8 mouse cellular contexts compared by ENCODE assay signal in the genomic region with DNA sequence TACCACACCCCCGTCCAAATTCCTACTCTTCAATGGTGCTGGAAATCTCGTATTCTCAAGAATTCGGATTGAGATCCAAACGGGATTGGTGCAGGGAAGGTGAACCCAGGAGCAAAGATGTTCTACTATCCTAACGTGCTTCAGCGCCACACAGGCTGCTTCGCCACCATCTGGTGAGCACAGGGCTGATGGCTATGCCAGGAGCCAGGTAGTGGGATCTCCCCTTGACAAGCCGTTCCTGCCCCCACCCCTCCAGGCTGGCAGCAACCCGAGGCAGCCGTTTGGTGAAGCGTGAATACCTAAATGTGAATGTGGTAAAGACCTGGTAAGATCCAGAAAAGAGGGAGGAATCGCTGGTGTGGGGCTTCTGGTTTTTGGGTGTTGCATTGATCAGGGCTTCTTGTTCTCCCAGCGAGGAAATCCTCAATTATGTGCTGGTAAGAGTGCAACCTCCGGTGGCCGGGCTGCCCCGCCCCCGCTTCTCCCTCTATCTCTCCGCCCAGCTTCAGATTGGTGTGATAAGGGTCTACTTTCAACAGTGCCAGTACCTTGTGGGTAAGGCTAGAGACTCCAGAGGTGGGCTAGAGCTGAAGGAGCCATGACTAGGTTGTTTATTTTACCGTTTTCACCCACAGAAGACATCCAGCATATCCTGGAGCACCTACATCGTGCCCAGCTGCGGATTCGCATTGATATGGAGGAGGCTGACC. TPM values are rescaled to one million over a fixed set of nuclear protein-coding genes. Genes with fewer than 3 reads are reported as not detected.
A peak's percentile ranks its signal among the peaks of the same experiment; 100 is the strongest.
DNase-seq lines count a peak whose midpoint lies in the region; ATAC-seq and TF ChIP-seq lines count a peak whose summit lies in the region.

No protein-coding gene starts in this region.

- no peak for DNase-seq in heart, adult 2 months
- no peak for DNase-seq in ES-E14 (ENCODE audit: low read depth, low spot score)
- DNase-seq in yolk sac, embryonic 10.5 days (ENCODE audit: low spot score), result peak; percentile 19
- DNase-seq in layer of hippocampus, postnatal 25 days (ENCODE audit: extremely low spot score in 1 of 2, low spot score in 1 of 2), result no peak
- no peak for DNase-seq in natural killer cell, adult 2 months (ENCODE audit: low spot score in 2 of 2)

- in situ Hi-C loops in ES-E14 (cut with MboI; ENCODE audit: low sequenced_read_pairs in 2 of 2, unreplicated experiment in 2 of 2), result no loop called here

- H3K4me3 ChIP-seq in heart, embryonic 13.5 days, result peak overlapping the region; percentile 46
- H3K4me3 ChIP-seq in heart, adult 2 months, result no peak overlapping the region
- H3K4me3 ChIP-seq in ES-E14 (ENCODE audit: insufficient read depth in 1 of 2, low read depth in 1 of 2, low read length in 2 of 2, poor library complexity in 1 of 2, severe bottlenecking in 1 of 2), result peak overlapping the region; percentile 27 to 40
- H3K4me3 ChIP-seq in forebrain, embryonic 13.5 days, result peak overlapping the region; percentile 22
- H3K4me3 ChIP-seq in liver, embryonic 12.5 days, result peak overlapping the region; percentile 46

- H3K36me3 ChIP-seq in heart, embryonic 13.5 days, result peaks cover 8% of the 10 kb centered on the region; the same call in 1 of the 2 replicates
- H3K36me3 ChIP-seq in heart, adult 2 months (ENCODE audit: control insufficient read depth, insufficient read depth, low read length), result no peaks in the 10 kb centered on the region
- peaks cover 2% of the 10 kb centered on the region; the same call in 1 of the 2 replicates for H3K36me3 ChIP-seq in ES-E14 (ENCODE audit: control insufficient read depth, insufficient read depth, low read length, poor library complexity, severe bottlenecking)
- peaks cover 3% of the 10 kb centered on the region for H3K36me3 ChIP-seq in forebrain, embryonic 13.5 days (ENCODE audit: poor library complexity, severe bottlenecking)
- peaks cover 1% of the 10 kb centered on the region; the same call in 1 of the 2 replicates for H3K36me3 ChIP-seq in liver, embryonic 12.5 days

- H3K4me1 ChIP-seq in heart, embryonic 13.5 days, result peaks cover 20% of the 10 kb centered on the region
- no peaks in the 10 kb centered on the region for H3K4me1 ChIP-seq in heart, adult 2 months (ENCODE audit: control insufficient read depth, insufficient read depth, low read length)
- peaks cover 0 to 11% of the 10 kb centered on the region in 2 experiments; a peak in 2 of 4 replicates for H3K4me1 ChIP-seq in ES-E14 (ENCODE audit: control insufficient read depth in 2 of 2, insufficient read depth in 2 of 2, low read length in 2 of 2, poor library complexity in 1 of 2)
- 0 out of 2 replicates have a peak, but pooled peaks cover 5% of the 10 kb centered on the region for H3K4me1 ChIP-seq in forebrain, embryonic 13.5 days
- H3K4me1 ChIP-seq in liver, embryonic 12.5 days, result peaks cover 74% of the 10 kb centered on the region

- H3K27me3 ChIP-seq in heart, embryonic 13.5 days (replicated peaks), result no peaks in the 10 kb centered on the region
- H3K27me3 ChIP-seq in heart, adult 2 months (ENCODE audit: control insufficient read depth, insufficient read depth, low read length), result no peaks in the 10 kb centered on the region
- H3K27me3 ChIP-seq in forebrain, embryonic 13.5 days, result no peaks in the 10 kb centered on the region
- H3K27me3 ChIP-seq in liver, embryonic 12.5 days (replicated peaks), result no peaks in the 10 kb centered on the region

- no peaks in the 10 kb centered on the region for H3K9me3 ChIP-seq in heart, embryonic 13.5 days
- H3K9me3 ChIP-seq in ES-E14 (ENCODE audit: control insufficient read depth, insufficient read depth, low read depth, low read length), result no peaks in the 10 kb centered on the region
- no peaks in the 10 kb centered on the region for H3K9me3 ChIP-seq in forebrain, embryonic 13.5 days (replicated peaks)
- no peaks in the 10 kb centered on the region for H3K9me3 ChIP-seq in liver, embryonic 12.5 days (replicated peaks)

- no peak for TF ChIP-seq CTCF in heart, adult 2 months (IDR thresholded peaks at IDR 0.05)

- peak overlapping the region; percentile 73 for H3K9ac ChIP-seq in heart, embryonic 13.5 days
- H3K9ac ChIP-seq in heart, adult 2 months (ENCODE audit: low read depth, low read length), result no peak overlapping the region
- no peak overlapping the region; the same call in 1 of the 2 replicates for H3K9ac ChIP-seq in ES-E14 (ENCODE audit: insufficient read depth, low read depth, low read length, poor library complexity, severe bottlenecking)
- peak overlapping the region; percentile 30; the same call in 1 of the 2 replicates for H3K9ac ChIP-seq in forebrain, embryonic 13.5 days
- H3K9ac ChIP-seq in liver, embryonic 12.5 days, result peak overlapping the region; percentile 54

- H3K4me2 ChIP-seq in heart, embryonic 13.5 days, result peak overlapping the region; percentile 66
- peak overlapping the region; percentile 13 for H3K4me2 ChIP-seq in forebrain, embryonic 13.5 days
- peak overlapping the region; percentile 80 for H3K4me2 ChIP-seq in liver, embryonic 12.5 days

- intact Hi-C loops in heart, adult 2 months (cut with DNase I), result no loop called here

- ATAC-seq in heart, embryonic 13.5 days (ENCODE audit: extremely low read depth, insufficient number of reproducible peaks, low FRiP score, low TSS enrichment), result no peak
- ATAC-seq in forebrain, embryonic 13.5 days, result peak; percentile 53; the same call in 1 of the 2 replicates
- ATAC-seq in liver, embryonic 12.5 days, result peak; percentile 62

- H3K79me2 ChIP-seq in heart, adult 2 months (replicated peaks; ENCODE audit: control insufficient read depth, insufficient read depth, low read length), result no peaks in the 10 kb centered on the region

- TF ChIP-seq POLR2A in heart, adult 2 months (IDR thresholded peaks at IDR 0.05; ENCODE audit: insufficient read depth, low read depth, low read length), result no peak

- WGBS in heart, embryonic 13.5 days, result 28% methylated on average over 22 of the region's 22 CpGs
- WGBS in heart, adult 2 months, result 32% methylated on average over 22 of the region's 22 CpGs
- WGBS in forebrain, embryonic 13.5 days, result 52% methylated on average over 22 of the region's 22 CpGs
- WGBS in liver, embryonic 12.5 days (ENCODE audit: insufficient replicate concordance), result 19% methylated on average over 22 of the region's 22 CpGs

- no peak overlapping the region for H3K27ac ChIP-seq in heart, embryonic 13.5 days (replicated peaks)
- no peak overlapping the region for H3K27ac ChIP-seq in heart, adult 2 months
- no peak overlapping the region for H3K27ac ChIP-seq in ES-E14 (ENCODE audit: insufficient read depth, low read depth, low read length, poor library complexity, severe bottlenecking)
- no peak overlapping the region for H3K27ac ChIP-seq in forebrain, embryonic 13.5 days
- peak overlapping the region; percentile 58; the same call in 1 of the 2 replicates for H3K27ac ChIP-seq in liver, embryonic 12.5 days

- TF ChIP-seq EP300 in heart, adult 2 months (IDR thresholded peaks at IDR 0.05; ENCODE audit: insufficient read depth, low read depth, low read length), result no peak

TF ChIP-seq in ES-E14, 5 proteins besides CTCF, POLR2A, EP300 and RAD21:
- TF ChIP-seq HCFC1 (IDR thresholded peaks at IDR 0.05; ENCODE audit: borderline replicate concordance, insufficient read depth, low read length) (no peak), ZC3H11A (IDR thresholded peaks at IDR 0.05; ENCODE audit: borderline replicate concordance, low read depth, low read length) (no peak), CHD2 (IDR thresholded peaks at IDR 0.05; ENCODE audit: low read depth, low read length) (no peak)

RNA-seq across cellular contexts. Expression of a gene that starts 0.8 kb away (rescaled TPM):
- 13.4 and 15.1 TPM in 2 replicates for polyA plus RNA-seq in heart, embryonic 13.5 days (2015; fragmentation: Nextera tagmentation; extraction: Ambion mirVana)
- total RNA-seq in heart, adult 2 months (2021), result under 1 TPM in 1 of 2 experiments, not detected in 1; 0.32 TPM
- polyA plus RNA-seq in heart, adult 2 months (2012; rRNA removed), result 0.12 and 0.29 TPM in 2 replicates
- 5.8 and 11.8 TPM in 2 replicates for total RNA-seq in ES-E14 (2012; rRNA removed)
- 7.9 and 9.3 TPM in 2 replicates for polyA plus RNA-seq in forebrain, embryonic 13.5 days (2015; fragmentation: Nextera tagmentation; extraction: Ambion mirVana)
- 1.8 and 3.2 TPM in 2 replicates for polyA plus RNA-seq in liver, embryonic 12.5 days (2016; fragmentation: Nextera tagmentation; extraction: Ambion mirVana)
- total RNA-seq in layer of hippocampus, postnatal 25 days (2021), result 1 to 10 TPM; 1.2 to 2.7 TPM

RNA-seq across cellular contexts. Expression of a gene that starts 15.3 kb away (rescaled TPM):
- 9.7 and 10.1 TPM in 2 replicates for polyA plus RNA-seq in heart, embryonic 13.5 days (2015; fragmentation: Nextera tagmentation; extraction: Ambion mirVana)
- total RNA-seq in heart, adult 2 months (2021), result 1 to 10 TPM; 9.7 to 9.8 TPM
- 22.2 and 29.3 TPM in 2 replicates for polyA plus RNA-seq in heart, adult 2 months (2012; rRNA removed)
- total RNA-seq in ES-E14 (2012; rRNA removed), result 5.8 and 17.5 TPM in 2 replicates
- polyA plus RNA-seq in forebrain, embryonic 13.5 days (2015; fragmentation: Nextera tagmentation; extraction: Ambion mirVana), result 6.9 and 7.2 TPM in 2 replicates
- polyA plus RNA-seq in liver, embryonic 12.5 days (2016; fragmentation: Nextera tagmentation; extraction: Ambion mirVana), result 14.4 and 15.3 TPM in 2 replicates
- total RNA-seq in layer of hippocampus, postnatal 25 days (2021), result 10 to 100 TPM in 1 of 2 experiments, 1 to 10 TPM in 1; 9.6 to 12.2 TPM

RNA-seq across cellular contexts. Expression of a gene that starts 17.1 kb away (rescaled TPM):
- polyA plus RNA-seq in heart, embryonic 13.5 days (2015; fragmentation: Nextera tagmentation; extraction: Ambion mirVana), result 64.8 and 67.1 TPM in 2 replicates
- 10 to 100 TPM; 51.3 to 64.1 TPM for total RNA-seq in heart, adult 2 months (2021)
- 68.2 and 68.9 TPM in 2 replicates for polyA plus RNA-seq in heart, adult 2 months (2012; rRNA removed)
- 62.9 and 111 TPM in 2 replicates for total RNA-seq in ES-E14 (2012; rRNA removed)
- polyA plus RNA-seq in forebrain, embryonic 13.5 days (2015; fragmentation: Nextera tagmentation; extraction: Ambion mirVana), result 65.5 and 76.0 TPM in 2 replicates
- polyA plus RNA-seq in liver, embryonic 12.5 days (2016; fragmentation: Nextera tagmentation; extraction: Ambion mirVana), result 46.0 and 48.8 TPM in 2 replicates
- 100 to 1,000 TPM; 118 to 121 TPM for total RNA-seq in layer of hippocampus, postnatal 25 days (2021)

RNA-seq across cellular contexts. Expression of a gene that starts 19.1 kb away (rescaled TPM):
- polyA plus RNA-seq in heart, embryonic 13.5 days (2015; fragmentation: Nextera tagmentation; extraction: Ambion mirVana), result 1.4 and 1.6 TPM in 2 replicates
- total RNA-seq in heart, adult 2 months (2021), result 1 to 10 TPM; 2.5 to 3.8 TPM
- 3.5 and 5.0 TPM in 2 replicates for polyA plus RNA-seq in heart, adult 2 months (2012; rRNA removed)
- total RNA-seq in ES-E14 (2012; rRNA removed), result not detected in 2 replicates
- 1.1 and 1.5 TPM in 2 replicates for polyA plus RNA-seq in forebrain, embryonic 13.5 days (2015; fragmentation: Nextera tagmentation; extraction: Ambion mirVana)
- 1.8 and 2.8 TPM in 2 replicates for polyA plus RNA-seq in liver, embryonic 12.5 days (2016; fragmentation: Nextera tagmentation; extraction: Ambion mirVana)
- total RNA-seq in layer of hippocampus, postnatal 25 days (2021), result 1 to 10 TPM; 2.1 to 6.3 TPM

RNA-seq across cellular contexts. Expression of a gene that starts 25.0 kb away (rescaled TPM):
- 77.8 and 81.5 TPM in 2 replicates for polyA plus RNA-seq in heart, embryonic 13.5 days (2015; fragmentation: Nextera tagmentation; extraction: Ambion mirVana)
- total RNA-seq in heart, adult 2 months (2021), result 10 to 100 TPM; 39.4 to 40.6 TPM
- polyA plus RNA-seq in heart, adult 2 months (2012; rRNA removed), result 50.6 and 63.0 TPM in 2 replicates
- 41.1 and 76.1 TPM in 2 replicates for total RNA-seq in ES-E14 (2012; rRNA removed)
- polyA plus RNA-seq in forebrain, embryonic 13.5 days (2015; fragmentation: Nextera tagmentation; extraction: Ambion mirVana), result 64.3 and 71.3 TPM in 2 replicates
- 64.9 and 69.7 TPM in 2 replicates for polyA plus RNA-seq in liver, embryonic 12.5 days (2016; fragmentation: Nextera tagmentation; extraction: Ambion mirVana)
- 10 to 100 TPM; 42.2 to 49.7 TPM for total RNA-seq in layer of hippocampus, postnatal 25 days (2021)

Comparison
In these comparisons a context has a peak if more than half of its experiments do, and no peak if none do; other contexts are left out.
1. H3K9ac ChIP-seq: peak in heart, embryonic 13.5 days (single experiment), forebrain, embryonic 13.5 days (single experiment) and liver, embryonic 12.5 days (single experiment); none in heart, adult 2 months (single experiment) and ES-E14 (single experiment).
2. H3K4me2 ChIP-seq: peak in every context shown above with its lines; median percentile 80 in liver, embryonic 12.5 days; 66 in heart, embryonic 13.5 days; 13 in forebrain, embryonic 13.5 days.